Mouse (Mus musculus): ENCODE measurements around the gene Klhl42. TPM values are rescaled to one million over a fixed set of nuclear protein-coding genes. Genes with fewer than 3 reads are reported as not detected.

The Klhl42 gene
- polyA plus RNA-seq, 1 experiment from 2014 or later, result 6.4 TPM

GRCm38 (mm10) chr6:147092136-147092535 is 957 bp downstream of the Klhl42 start:
- peak overlapping the region; percentile 80 for H3K4me2 ChIP-seq (replicated peaks)
- no peaks in the 10 kb centered on the region for H3K36me3 ChIP-seq
- ATAC-seq (replicated peaks), result peak; percentile 24
- peak overlapping the region; percentile 74 for H3K4me3 ChIP-seq
- H3K9ac ChIP-seq (replicated peaks), result peak overlapping the region; percentile 87
- H3K27me3 ChIP-seq, result no peaks in the 10 kb centered on the region
- peaks cover 36% of the 10 kb centered on the region for H3K4me1 ChIP-seq
- H3K9me3 ChIP-seq, result no peaks in the 10 kb centered on the region
- H3K27ac ChIP-seq (replicated peaks), result peak overlapping the region; percentile 87
- WGBS, result 1% methylated on average over 15 of the region's 15 CpGs

- H3K36me3 ChIP-seq, result no peaks in the 10 kb centered on the region
- no peak overlapping the region for H3K4me2 ChIP-seq (replicated peaks)
- H3K9me3 ChIP-seq, result no peaks in the 10 kb centered on the region
- H3K4me1 ChIP-seq, result peaks cover 36% of the 10 kb centered on the region
- H3K4me3 ChIP-seq, result no peak overlapping the region
- no peak overlapping the region for H3K27ac ChIP-seq (replicated peaks)
- WGBS, result 85% methylated on average over 7 of the region's 7 CpGs
- H3K9ac ChIP-seq (replicated peaks), result no peak overlapping the region
- no peak for ATAC-seq (replicated peaks)
- H3K27me3 ChIP-seq, result no peaks in the 10 kb centered on the region
These were observed 3.6 kb downstream of the Klhl42 start for GRCm38 (mm10) chr6:147094771-147095170.

GRCm38 (mm10) chr6:147096109-147096508 is 4.9 kb downstream of the Klhl42 start:
- WGBS, result 93% methylated on average over 4 of the region's 4 CpGs
- Histone ChIP-seq H3K4me3 (no peak overlapping the region), H3K9ac (replicated peaks) (no peak overlapping the region), H3K4me2 (replicated peaks) (no peak overlapping the region), H3K27ac (replicated peaks) (no peak overlapping the region), H3K27me3 (no peaks in the 10 kb centered on the region), H3K4me1 (peaks cover 24% of the 10 kb centered on the region), H3K9me3 (no peaks in the 10 kb centered on the region), H3K36me3 (no peaks in the 10 kb centered on the region)
- ATAC-seq (replicated peaks), result no peak

GRCm38 (mm10) chr6:147096934-147097333 is 5.8 kb downstream of the Klhl42 start:
- WGBS, result 78% methylated on average over 3 of the region's 3 CpGs

GRCm38 (mm10) chr6:147097346-147097929 is 6.3 kb downstream of the Klhl42 start:
- Histone ChIP-seq H3K4me2 (replicated peaks) (no peak overlapping the region), H3K27ac (replicated peaks) (no peak overlapping the region), H3K4me3 (no peak overlapping the region), H3K27me3 (no peaks in the 10 kb centered on the region), H3K4me1 (peaks cover 18% of the 10 kb centered on the region), H3K36me3 (no peaks in the 10 kb centered on the region; the same call in 1 of the 2 replicates), H3K9me3 (no peaks in the 10 kb centered on the region), H3K9ac (replicated peaks) (no peak overlapping the region)
- 61% methylated on average over 8 of the region's 8 CpGs for WGBS
- no peak for ATAC-seq (replicated peaks)

More at GRCm38 (mm10) chr6:147096934-147097333, 5.8 kb downstream of the Klhl42 start:
- Histone ChIP-seq H3K4me1 (peaks cover 23% of the 10 kb centered on the region), H3K27ac (replicated peaks) (no peak overlapping the region), H3K4me2 (replicated peaks) (no peak overlapping the region), H3K9me3 (no peaks in the 10 kb centered on the region), H3K9ac (replicated peaks) (no peak overlapping the region), H3K4me3 (no peak overlapping the region), H3K36me3 (no peaks in the 10 kb centered on the region; the same call in 1 of the 2 replicates), H3K27me3 (no peaks in the 10 kb centered on the region)
- no peak for ATAC-seq (replicated peaks)

GRCm38 (mm10) chr6:147099458-147100277 is 8.5 kb downstream of the Klhl42 start:
- Histone ChIP-seq H3K9ac (replicated peaks) (no peak overlapping the region), H3K27ac (replicated peaks) (no peak overlapping the region), H3K27me3 (no peaks in the 10 kb centered on the region), H3K4me1 (peaks cover 2% of the 10 kb centered on the region), H3K4me2 (replicated peaks) (no peak overlapping the region), H3K4me3 (no peak overlapping the region), H3K9me3 (no peaks in the 10 kb centered on the region), H3K36me3 (peaks cover 2% of the 10 kb centered on the region; the same call in 1 of the 2 replicates)
- no peak for ATAC-seq (replicated peaks)
- WGBS, result 87% methylated on average over 19 of the region's 19 CpGs

GRCm38 (mm10) chr6:147102293-147102692 is 11.1 kb downstream of the Klhl42 start:
- Histone ChIP-seq H3K4me3 (no peak overlapping the region), H3K9me3 (no peaks in the 10 kb centered on the region), H3K4me2 (replicated peaks) (no peak overlapping the region), H3K4me1 (no peaks in the 10 kb centered on the region), H3K27ac (replicated peaks) (no peak overlapping the region), H3K9ac (replicated peaks) (no peak overlapping the region), H3K36me3 (peaks cover 4% of the 10 kb centered on the region; the same call in 1 of the 2 replicates), H3K27me3 (no peaks in the 10 kb centered on the region)
- no peak for ATAC-seq (replicated peaks)
- 80% methylated on average over 3 of the region's 3 CpGs for WGBS

GRCm38 (mm10) chr6:147105529-147105928 is 14.3 kb downstream of the Klhl42 start:
- H3K4me3 ChIP-seq, result no peak overlapping the region
- WGBS, result 97% methylated on average over 1 of the region's 1 CpGs
- no peaks in the 10 kb centered on the region for H3K4me1 ChIP-seq
- H3K36me3 ChIP-seq, result peaks cover 25% of the 10 kb centered on the region
- H3K27ac ChIP-seq (replicated peaks), result no peak overlapping the region
- H3K4me2 ChIP-seq (replicated peaks), result no peak overlapping the region
- no peak overlapping the region for H3K9ac ChIP-seq (replicated peaks)
- H3K9me3 ChIP-seq, result no peaks in the 10 kb centered on the region
- no peaks in the 10 kb centered on the region for H3K27me3 ChIP-seq
- no peak for ATAC-seq (replicated peaks)

GRCm38 (mm10) chr6:147106716-147107115 is 15.5 kb downstream of the Klhl42 start:
- Histone ChIP-seq H3K36me3 (peaks cover 25% of the 10 kb centered on the region), H3K27me3 (no peaks in the 10 kb centered on the region), H3K27ac (replicated peaks) (no peak overlapping the region), H3K9ac (replicated peaks) (no peak overlapping the region), H3K4me3 (no peak overlapping the region), H3K4me1 (no peaks in the 10 kb centered on the region), H3K9me3 (no peaks in the 10 kb centered on the region), H3K4me2 (replicated peaks) (no peak overlapping the region)
- no peak for ATAC-seq (replicated peaks)
- WGBS, result 95% methylated on average over 6 of the region's 6 CpGs

- 76% methylated on average over 7 of the region's 7 CpGs for WGBS
- Histone ChIP-seq H3K9ac (replicated peaks) (no peak overlapping the region), H3K4me1 (no peaks in the 10 kb centered on the region), H3K27me3 (no peaks in the 10 kb centered on the region), H3K36me3 (peaks cover 30% of the 10 kb centered on the region), H3K4me2 (replicated peaks) (no peak overlapping the region), H3K27ac (replicated peaks) (no peak overlapping the region), H3K9me3 (no peaks in the 10 kb centered on the region), H3K4me3 (no peak overlapping the region)
- ATAC-seq (replicated peaks), result no peak
These were observed 18.1 kb downstream of the Klhl42 start for GRCm38 (mm10) chr6:147109283-147109682.

- Histone ChIP-seq H3K4me1 (no peaks in the 10 kb centered on the region), H3K9ac (replicated peaks) (no peak overlapping the region), H3K27me3 (no peaks in the 10 kb centered on the region), H3K27ac (replicated peaks) (no peak overlapping the region), H3K4me2 (replicated peaks) (no peak overlapping the region), H3K4me3 (no peak overlapping the region), H3K9me3 (no peaks in the 10 kb centered on the region), H3K36me3 (peaks cover 4% of the 10 kb centered on the region; the same call in 1 of the 2 replicates)
- peak; percentile 78 for ATAC-seq (replicated peaks)
- WGBS, result 8% methylated on average over 10 of the region's 10 CpGs
These were observed 25.4 kb downstream of the Klhl42 start for GRCm38 (mm10) chr6:147116579-147116978.

- H3K9ac ChIP-seq (replicated peaks), result no peak overlapping the region
- H3K4me3 ChIP-seq, result no peak overlapping the region
- no peaks in the 10 kb centered on the region for H3K36me3 ChIP-seq
- H3K4me2 ChIP-seq (replicated peaks), result no peak overlapping the region
- no peaks in the 10 kb centered on the region for H3K9me3 ChIP-seq
- no peak overlapping the region for H3K27ac ChIP-seq (replicated peaks)
- H3K4me1 ChIP-seq, result no peaks in the 10 kb centered on the region
- ATAC-seq (replicated peaks), result no peak
- whole genome bisulfite sequencing, result 98% methylated on average over 7 of the region's 7 CpGs
- H3K27me3 ChIP-seq, result no peaks in the 10 kb centered on the region
These were observed 26.6 kb downstream of the Klhl42 start for GRCm38 (mm10) chr6:147117764-147118163.

Measured in forebrain, embryonic 15.5 days (tissue).